Mouse (Mus musculus) kidney, adult 2 months (tissue): Measurements from ENCODE around the gene Pxylp1. TPM values are rescaled to one million over a fixed set of nuclear protein-coding genes. Genes with fewer than 3 reads are reported as not detected.

Source experiments
- DNase-seq: peaks from one replicate; pipeline ENCODE4 v3.0.0; 2021
- H3K27ac ChIP-seq: fragments of 200-500 bp; 2 replicates; pipeline ENCODE4 v1.5.1; 2012; ENCODE audit warnings: low read depth, low read length, control low read depth, inconsistent platforms; ENCODE audit not compliant: insufficient read depth
- H3K27me3 ChIP-seq: fragments of 200-500 bp; replicated peaks from 2 replicates; pipeline ENCODE4 v1.6.1; 2012; ENCODE audit warnings: mild to moderate bottlenecking, moderate library complexity, low read length, inconsistent platforms; ENCODE audit not compliant: control insufficient read depth, insufficient read depth
- H3K36me3 ChIP-seq: fragments of 200-500 bp; 2 replicates; pipeline ENCODE4 v1.6.1; 2012; ENCODE audit warnings: mild to moderate bottlenecking, moderate library complexity, low read length, inconsistent platforms; ENCODE audit not compliant: control insufficient read depth, insufficient read depth
- H3K4me1 ChIP-seq: fragments of 200-500 bp; 2 replicates; pipeline ENCODE4 v1.6.1; 2011; ENCODE audit warnings: low read length; ENCODE audit not compliant: control insufficient read depth, insufficient read depth
- H3K4me3 ChIP-seq: fragments of 200-500 bp; 2 replicates; pipeline ENCODE4 v1.5.1; 2011; ENCODE audit warnings: mild to moderate bottlenecking, low read depth, low read length, control low read depth; ENCODE audit not compliant: insufficient read depth
- CTCF ChIP-seq: fragments of 200-500 bp; conservative IDR thresholded peaks from 2 replicates; pipeline ENCODE4 v1.5.1; 2011; ENCODE audit warnings: low read depth, mild to moderate bottlenecking, control low read depth, low read length, moderate library complexity, mixed read lengths; ENCODE audit not compliant: insufficient read depth, insufficient read length
- POLR2A ChIP-seq: fragments of 200-500 bp; IDR thresholded peaks from one replicate; pipeline ENCODE4 v1.6.1; 2011; ENCODE audit warnings: low read depth, low read length, control low read depth
- WGBS: fragments of 180-500 bp; shearing (Covaris S2); methylation state at CpG from one replicate; pipeline ENCODE4 v1.1.7; 2018; 5-methylcytosine and 5-hydroxymethylcytosine counted together
- polyA plus RNA-seq: library from polyadenylated mRNA; depleted of rRNA; stranded (reverse); fragments of >200 nt; gene quantifications from 2 replicates; pipeline ENCODE4 v1.2.3, GENCODE M21; 2012

Gene Pxylp1
- polyA plus RNA-seq, 1 experiment, result 7.6 TPM

DNA sequence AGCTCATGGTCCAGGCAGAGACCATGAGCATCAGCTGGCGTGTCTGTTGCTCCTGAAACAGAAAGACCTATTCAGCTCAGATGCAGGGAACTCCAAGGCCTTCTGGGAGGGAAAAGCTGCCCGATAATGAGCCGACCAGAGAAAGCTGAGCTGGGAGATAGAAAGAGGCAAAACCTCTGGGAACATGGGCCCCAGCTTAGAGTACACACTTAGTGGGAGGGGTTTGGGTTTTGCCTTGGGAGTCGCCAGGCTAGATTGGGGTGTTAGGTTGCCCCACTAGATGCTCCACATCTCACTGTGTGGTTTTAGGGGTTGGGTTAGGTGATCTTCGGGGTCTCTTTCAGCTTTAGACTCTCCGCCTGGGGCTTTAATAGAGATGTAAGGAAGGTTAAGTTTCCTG lies 30.6 kb upstream of the Pxylp1 start:
- no peak for DNase-seq
- no peak overlapping the region for H3K27ac ChIP-seq
- no peaks in the 10 kb centered on the region for H3K4me1 ChIP-seq
- 84% methylated on average over 6 of the region's 6 CpGs for WGBS
- H3K27me3 ChIP-seq, result no peaks in the 10 kb centered on the region
- no peak overlapping the region for H3K4me3 ChIP-seq
- no peak for TF ChIP-seq POLR2A
- TF ChIP-seq CTCF, result no peak
- no peaks in the 10 kb centered on the region for H3K36me3 ChIP-seq

DNA sequence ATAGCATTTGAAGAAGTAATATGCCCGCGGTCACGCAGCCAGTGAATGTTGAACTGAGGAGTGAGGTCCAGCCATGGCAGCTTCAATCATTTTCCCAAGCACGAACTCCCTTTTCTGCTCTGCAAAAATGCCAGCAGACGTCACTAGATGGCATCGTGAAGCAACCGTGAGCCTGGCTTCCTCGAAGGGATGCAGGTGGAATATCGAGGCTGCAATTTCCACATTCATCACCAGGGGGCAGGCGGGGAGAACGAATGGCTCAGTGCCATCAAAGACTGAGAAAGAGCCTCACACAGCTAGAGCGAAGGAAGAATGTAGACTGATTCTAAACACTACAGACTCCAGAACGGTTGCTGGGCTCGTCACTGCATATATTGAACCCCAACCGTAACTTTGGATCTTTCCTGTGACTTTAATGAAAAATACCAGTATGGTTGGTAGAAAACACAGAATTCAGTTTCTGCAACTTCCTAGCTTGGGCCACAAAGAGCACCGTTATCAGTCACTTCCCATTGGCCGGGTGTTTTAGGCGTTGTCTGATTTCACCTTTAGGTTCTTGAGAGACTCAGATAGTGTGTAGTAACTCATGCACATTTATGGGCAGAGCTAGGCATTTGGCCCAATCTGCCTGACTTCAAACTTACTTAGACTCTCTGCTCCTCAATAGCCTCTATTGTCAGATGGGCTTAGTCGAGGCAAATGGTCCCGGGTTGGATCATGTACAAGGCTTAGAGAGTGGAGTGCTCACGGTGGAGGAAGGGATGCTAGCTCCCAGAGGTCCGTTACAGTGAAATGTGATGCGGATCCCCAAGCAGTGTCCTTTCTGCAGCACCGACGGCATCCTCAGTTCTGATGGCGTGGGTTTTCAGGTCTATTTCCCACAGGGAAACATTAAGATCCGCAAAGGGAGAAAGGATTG lies 24.4 kb upstream of the Pxylp1 start:
- Histone ChIP-seq H3K27me3 (no peaks in the 10 kb centered on the region), H3K4me1 (no peaks in the 10 kb centered on the region; the same call in 1 of the 2 replicates), H3K27ac (no peak overlapping the region), H3K4me3 (no peak overlapping the region), H3K36me3 (no peaks in the 10 kb centered on the region)
- no peak for TF ChIP-seq POLR2A
- peak; percentile 100; the same call in 1 of the 2 replicates for TF ChIP-seq CTCF
- 39% methylated on average over 27 of the region's 27 CpGs for WGBS
- DNase-seq, result peak; percentile 97

DNA sequence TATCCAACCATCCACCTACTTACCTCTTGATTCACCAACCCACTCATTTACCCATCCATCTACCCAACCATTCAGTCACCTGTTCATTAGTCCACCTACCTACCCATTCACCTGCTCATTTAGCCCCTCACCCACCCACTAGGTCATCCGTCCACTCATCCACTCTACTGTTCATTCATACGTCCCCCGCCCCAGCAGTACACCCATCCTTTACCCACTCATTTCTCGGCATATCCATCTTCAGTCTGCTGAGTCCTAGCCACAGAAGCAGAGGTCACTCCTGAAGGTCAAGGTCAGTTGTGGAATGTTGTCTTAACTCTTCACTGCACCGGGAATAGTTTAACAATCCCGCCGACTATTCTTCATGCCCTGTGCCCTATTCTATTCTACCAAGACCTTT lies 23.6 kb upstream of the Pxylp1 start:
- no peaks in the 10 kb centered on the region; the same call in 1 of the 2 replicates for H3K4me1 ChIP-seq
- H3K4me3 ChIP-seq, result no peak overlapping the region
- TF ChIP-seq CTCF, result no peak
- DNase-seq, result no peak
- H3K27ac ChIP-seq, result no peak overlapping the region
- WGBS, result 38% methylated on average over 7 of the region's 7 CpGs
- H3K27me3 ChIP-seq, result no peaks in the 10 kb centered on the region
- no peaks in the 10 kb centered on the region for H3K36me3 ChIP-seq

DNA sequence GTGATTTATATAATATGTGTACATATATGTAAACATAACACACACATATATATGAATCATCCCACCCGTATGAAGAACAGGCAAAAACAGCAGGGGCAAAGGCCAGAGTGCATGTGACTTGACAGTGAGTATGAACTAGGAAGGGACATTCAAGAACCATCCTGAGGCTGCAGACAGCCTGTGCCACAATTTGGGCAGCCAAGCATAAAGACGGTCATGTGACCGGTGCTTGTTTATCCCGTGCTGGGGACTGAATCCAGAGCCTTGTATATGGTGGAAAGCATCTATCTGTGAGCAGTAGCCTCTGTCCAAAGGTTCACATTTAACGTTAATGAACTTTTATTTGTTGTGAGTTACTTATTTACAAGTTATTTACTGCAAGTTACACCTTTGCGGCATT lies 22.4 kb upstream of the Pxylp1 start:
- Histone ChIP-seq H3K4me1 (no peaks in the 10 kb centered on the region; the same call in 1 of the 2 replicates), H3K36me3 (no peaks in the 10 kb centered on the region), H3K4me3 (no peak overlapping the region), H3K27ac (no peak overlapping the region), H3K27me3 (no peaks in the 10 kb centered on the region)
- WGBS, result 49% methylated on average over 6 of the region's 6 CpGs
- TF ChIP-seq POLR2A (no peak), CTCF (no peak)
- peak; percentile 69 for DNase-seq

DNA sequence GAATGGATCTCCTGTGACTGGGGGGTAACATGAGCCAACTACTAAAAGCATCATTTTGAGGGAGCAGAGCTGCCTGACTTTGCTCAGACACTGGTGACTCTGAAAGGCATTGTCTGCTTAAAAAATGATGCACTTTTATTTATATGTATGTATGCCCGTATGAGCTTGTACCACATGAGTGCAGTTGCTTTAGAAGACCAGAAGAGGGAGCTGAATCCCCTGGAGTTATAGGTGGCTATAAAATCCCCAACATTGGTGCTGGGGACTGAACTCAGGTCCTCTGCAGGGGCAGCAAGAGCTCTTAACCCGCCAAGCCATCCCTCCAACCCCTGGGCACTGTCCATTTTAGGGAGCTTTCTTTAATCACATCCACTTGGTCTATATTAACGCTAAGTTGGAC lies 21.5 kb upstream of the Pxylp1 start:
- Histone ChIP-seq H3K36me3 (no peaks in the 10 kb centered on the region), H3K27ac (no peak overlapping the region), H3K27me3 (no peaks in the 10 kb centered on the region), H3K4me1 (no peaks in the 10 kb centered on the region; the same call in 1 of the 2 replicates), H3K4me3 (no peak overlapping the region)
- whole genome bisulfite sequencing, result 92% methylated on average over 3 of the region's 3 CpGs
- DNase-seq, result no peak
- no peak for TF ChIP-seq POLR2A

DNA sequence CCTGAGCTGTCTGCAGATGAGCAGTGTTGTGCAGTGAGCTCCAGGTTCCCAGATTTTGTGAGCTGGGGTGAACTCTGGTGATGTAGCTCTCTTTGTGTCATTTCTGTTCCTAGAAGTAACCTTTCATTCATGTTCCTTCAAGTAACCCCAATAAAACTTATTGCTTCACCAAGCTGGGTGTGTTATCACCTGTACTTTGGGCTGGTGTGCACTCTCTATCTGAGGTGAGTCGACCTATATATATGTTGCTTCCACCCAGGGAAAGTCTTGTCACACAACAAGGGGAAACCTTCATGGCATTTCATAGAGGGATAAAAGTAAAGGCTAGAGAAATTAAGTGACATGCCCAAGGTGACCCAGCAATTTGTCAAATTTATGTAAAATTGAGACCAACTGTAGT lies 17.0 kb upstream of the Pxylp1 start:
- Histone ChIP-seq H3K27ac (no peak overlapping the region), H3K4me3 (no peak overlapping the region)
- WGBS, result 88% methylated on average over 1 of the region's 1 CpGs

DNA sequence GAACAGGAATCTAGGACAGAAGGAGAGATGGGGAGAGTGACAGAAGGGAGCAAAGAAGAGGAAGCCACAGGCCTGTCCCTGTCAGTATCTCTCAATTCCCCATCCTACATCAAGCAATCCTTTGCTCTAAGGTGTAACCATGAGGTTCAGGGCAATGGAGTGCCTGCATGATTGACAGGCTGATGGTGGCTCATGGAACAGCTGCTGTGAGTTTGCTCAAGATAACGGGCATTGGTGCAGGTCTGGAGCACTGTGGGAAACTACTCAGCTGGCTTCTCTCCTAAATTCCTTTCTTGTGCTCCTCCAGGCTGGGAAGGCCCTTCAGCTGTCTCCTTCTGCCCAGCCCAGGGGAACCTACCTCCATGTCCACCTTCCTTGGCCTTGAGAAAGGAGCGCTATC lies 16.3 kb upstream of the Pxylp1 start:
- Histone ChIP-seq H3K4me1 (no peaks in the 10 kb centered on the region), H3K4me3 (no peak overlapping the region), H3K27ac (no peak overlapping the region), H3K36me3 (no peaks in the 10 kb centered on the region), H3K27me3 (no peaks in the 10 kb centered on the region)
- no peak for DNase-seq
- WGBS, result 86% methylated on average over 2 of the region's 2 CpGs
- TF ChIP-seq CTCF (no peak), POLR2A (no peak)

More for the DNA sequence above, 17.0 kb upstream of the Pxylp1 start:
- no peaks in the 10 kb centered on the region for H3K27me3 ChIP-seq
- no peaks in the 10 kb centered on the region for H3K4me1 ChIP-seq
- TF ChIP-seq POLR2A (no peak), CTCF (no peak)
- no peak for DNase-seq
- H3K36me3 ChIP-seq, result no peaks in the 10 kb centered on the region
